Mouse (Mus musculus) CD4-positive naive resting alpha-beta T cell, adult 76 days (primary cell): ENCODE results near the gene Olfr1437. TPM values are rescaled to one million over a fixed set of nuclear protein-coding genes. Genes with fewer than 3 reads are reported as not detected.

Experiments used
- total RNA-seq: library from RNA; stranded (reverse); gene quantifications from one replicate; pipeline ENCODE4 v1.2.4, GENCODE M21; 2023

The Olfr1437 gene
- total RNA-seq = not detected

GRCm38 (mm10) chr19:12325001-12325400, at the start of gene Olfr1437:
Gene Olfr1437 (minus strand): TSS chr19:12325101.

GRCm38 (mm10) chr19:12335810-12336209, 10.9 kb upstream of the Olfr1437 start, which contains the start of gene Olfr1438-ps1:
Gene Olfr1438-ps1 (minus strand): TSS chr19:12335910.

GRCm38 (mm10) chr19:12299030-12299429, 25.9 kb downstream of the Olfr1437 start, which contains the start of gene Olfr1436:
Gene Olfr1436 (minus strand): TSS chr19:12299130.

GRCm38 (mm10) chr19:12279554-12279953, 45.3 kb downstream of the Olfr1437 start, which contains the start of gene Olfr1434:
Gene Olfr1434 (plus strand): TSS chr19:12279854.

Other genes starting within 250 kb of the Olfr1437 start
- gene Olfr1425, start 247.4 kb downstream of the Olfr1437 start, total RNA-seq = not detected
- not detected for gene Olfr1426, start 233.1 kb downstream of the Olfr1437 start, total RNA-seq
- not detected for gene Olfr1427, start 221.8 kb downstream of the Olfr1437 start, total RNA-seq
- gene Olfr1428, start 209.2 kb downstream of the Olfr1437 start, total RNA-seq = not detected
- gene Olfr76, start 201.9 kb downstream of the Olfr1437 start, total RNA-seq = not detected
- gene Olfr1555-ps1, start 155.0 kb downstream of the Olfr1437 start, total RNA-seq = not detected
- gene Olfr1431, start 124.5 kb downstream of the Olfr1437 start, total RNA-seq = not detected
- not detected for gene Olfr1432, start 92.5 kb downstream of the Olfr1437 start, total RNA-seq
- gene Olfr262, start 83.4 kb downstream of the Olfr1437 start, total RNA-seq = not detected
- not detected for gene Olfr235, start 64.1 kb downstream of the Olfr1437 start, total RNA-seq
- gene Olfr1434, start 45.2 kb downstream of the Olfr1437 start, total RNA-seq = not detected
- not detected for gene Olfr1436, start 26.0 kb downstream of the Olfr1437 start, total RNA-seq
- not detected for gene Olfr1438-ps1, start 10.8 kb upstream of the Olfr1437 start, total RNA-seq
- gene Olfr1440, start 62.2 kb upstream of the Olfr1437 start, total RNA-seq = not detected
- not detected for gene Olfr1441, start 92.3 kb upstream of the Olfr1437 start, total RNA-seq
- gene Pfpl, start 102.8 kb upstream of the Olfr1437 start, total RNA-seq = not detected
- 18.6 TPM for gene Mpeg1, start 135.7 kb upstream of the Olfr1437 start, total RNA-seq
- gene Dtx4, start 176.4 kb upstream of the Olfr1437 start, total RNA-seq = 10.3 TPM
- gene Fam111a, start 220.6 kb upstream of the Olfr1437 start, total RNA-seq = 13.8 TPM